Comparison of ENCODE assay signal across 11 mouse cellular contexts in the genomic region with DNA sequence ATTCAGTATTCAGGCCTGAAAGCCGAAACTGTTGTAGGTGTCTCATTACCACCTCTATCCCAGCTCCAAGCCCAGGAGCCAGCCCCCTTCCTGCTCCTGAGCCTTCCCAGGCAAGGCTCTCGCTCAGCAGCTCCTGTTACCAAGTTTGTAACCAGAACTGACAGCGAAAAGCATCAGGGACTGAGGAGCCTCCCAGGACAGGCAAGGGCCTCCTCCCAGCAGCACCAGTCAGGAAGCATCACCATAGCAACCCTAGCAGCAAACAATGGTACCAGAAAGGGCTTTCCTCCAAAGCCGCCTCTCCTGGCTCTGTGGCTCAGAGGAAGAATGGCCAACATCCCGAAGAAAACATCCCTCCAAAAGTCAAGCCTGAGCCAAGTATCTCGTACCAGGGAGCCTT. TPM values are rescaled to one million over a fixed set of nuclear protein-coding genes. Genes with fewer than 3 reads are reported as not detected.
DNase-seq lines count a peak whose midpoint lies in the region; ATAC-seq lines count a peak whose summit lies in the region.
"Had no signal": no experiment of that assay in that cellular context is flagged by ENCODE, and none has a peak within 500 bp of the region (broad histone marks: within the 10 kb centered on the region; RNA-seq: fewer than 3 reads in every experiment).

A gene (plus strand): TSS at position 265 of the 400 bp plus-strand sequence.
A gene (plus strand): TSS at position 312 of the 400 bp plus-strand sequence.

- no peaks in the 10 kb centered on the region for H3K27me3 ChIP-seq in forebrain, embryonic 14.5 days (replicated peaks; ENCODE audit: control insufficient read depth, insufficient read depth, low read length)
- no peaks in the 10 kb centered on the region for H3K27me3 ChIP-seq in hindbrain, embryonic 11.5 days (ENCODE audit: control insufficient read depth, insufficient read depth, low read length)
- H3K27me3 ChIP-seq in liver, embryonic 12.5 days (replicated peaks): no peaks in the 10 kb centered on the region

- H3K27ac ChIP-seq in forebrain, embryonic 14.5 days (ENCODE audit: low read depth, low read length): no peak within 1 kb of the TSS
- H3K27ac ChIP-seq in hindbrain, embryonic 11.5 days (ENCODE audit: low read depth, low read length): 0 out of 2 replicates have a peak within 1 kb of the TSS, but pooled peaks have one; percentile 36
- no peak within 1 kb of the TSS for H3K27ac ChIP-seq in liver, embryonic 12.5 days

- peak; percentile 29 for DNase-seq in kidney, adult 9 months
- DNase-seq in kidney, adult 18-20 months: no peak
- peak; percentile 60 for DNase-seq in forebrain, embryonic 14.5 days (ENCODE audit: low spot score)
- peak; percentile 57 for DNase-seq in hindbrain, embryonic 11.5 days (ENCODE audit: low spot score)
- DNase-seq in lung, postnatal 25 days (ENCODE audit: low spot score): peak; percentile 56
- no peak for DNase-seq in cerebellum, postnatal 14 days

- no peak within 1 kb of the TSS for H3K4me2 ChIP-seq in forebrain, embryonic 14.5 days (ENCODE audit: low read length)
- H3K4me2 ChIP-seq in hindbrain, embryonic 11.5 days (replicated peaks; ENCODE audit: low read depth, low read length): no peak within 1 kb of the TSS
- H3K4me2 ChIP-seq in liver, embryonic 12.5 days: no peak within 1 kb of the TSS

- H3K9me3 ChIP-seq in forebrain, embryonic 14.5 days (replicated peaks; ENCODE audit: control insufficient read depth, low read length): no peaks in the 10 kb centered on the region
- no peaks in the 10 kb centered on the region for H3K9me3 ChIP-seq in hindbrain, embryonic 11.5 days (ENCODE audit: control insufficient read depth, low read length)
- H3K9me3 ChIP-seq in liver, embryonic 12.5 days (replicated peaks): no peaks in the 10 kb centered on the region

- WGBS in forebrain, embryonic 14.5 days: 3% methylated on average over 6 of the region's 6 CpGs
- WGBS in hindbrain, embryonic 11.5 days: 11% methylated on average over 5 of the region's 6 CpGs
- WGBS in liver, embryonic 12.5 days (ENCODE audit: insufficient replicate concordance): 71% methylated on average over 6 of the region's 6 CpGs

- peak; percentile 70; the same call in 1 of the 2 replicates for ATAC-seq in forebrain, embryonic 14.5 days
- peak; percentile 79 for ATAC-seq in hindbrain, embryonic 11.5 days (ENCODE audit: low FRiP score)
- ATAC-seq in monocyte, adult 5-6 weeks (replicated peaks; ENCODE audit: insufficient number of reproducible peaks, low FRiP score, low TSS enrichment, poor library complexity, severe bottlenecking): no peak
- no peak for ATAC-seq in liver, embryonic 12.5 days

- peaks cover 47% of the 10 kb centered on the region for H3K36me3 ChIP-seq in forebrain, embryonic 14.5 days (ENCODE audit: control insufficient read depth, insufficient read depth, low read length)
- peaks cover 8% of the 10 kb centered on the region for H3K36me3 ChIP-seq in hindbrain, embryonic 11.5 days (ENCODE audit: control insufficient read depth, insufficient read depth, low read length)
- H3K36me3 ChIP-seq in liver, embryonic 12.5 days: peaks cover 60% of the 10 kb centered on the region

- H3K4me3 ChIP-seq in forebrain, embryonic 14.5 days (ENCODE audit: low read depth, low read length): no peak within 1 kb of the TSS
- no peak within 1 kb of the TSS for H3K4me3 ChIP-seq in hindbrain, embryonic 11.5 days (ENCODE audit: low read depth, low read length)
- no peak within 1 kb of the TSS for H3K4me3 ChIP-seq in liver, embryonic 12.5 days

- no peaks in the 10 kb centered on the region for H3K4me1 ChIP-seq in forebrain, embryonic 14.5 days (ENCODE audit: control insufficient read depth, insufficient read depth, low read length)
- peaks cover 8% of the 10 kb centered on the region; the same call in 1 of the 2 replicates for H3K4me1 ChIP-seq in hindbrain, embryonic 11.5 days (replicated peaks; ENCODE audit: control insufficient read depth, insufficient read depth, low read length)
- H3K4me1 ChIP-seq in liver, embryonic 12.5 days: no peaks in the 10 kb centered on the region

- 0 out of 2 replicates have a peak within 1 kb of the TSS, but pooled peaks have one; percentile 7 for H3K9ac ChIP-seq in forebrain, embryonic 14.5 days (ENCODE audit: low read length)
- H3K9ac ChIP-seq in hindbrain, embryonic 11.5 days (ENCODE audit: low read depth, low read length): no peak within 1 kb of the TSS
- no peak within 1 kb of the TSS for H3K9ac ChIP-seq in liver, embryonic 12.5 days

RNA-seq across cellular contexts. Expression of the first gene that starts in this region (rescaled TPM):
- 0.32 and 0.61 TPM in 2 replicates for polyA plus RNA-seq in forebrain, embryonic 14.5 days (2014; fragmentation: Nextera tagmentation; extraction: Ambion mirVana)
- polyA plus RNA-seq in hindbrain, embryonic 11.5 days (2014; fragmentation: Nextera tagmentation; extraction: Ambion mirVana): 0.40 and 0.42 TPM in 2 replicates
- total RNA-seq in monocyte, adult 5-6 weeks (2017): not detected in 3 replicates
- polyA plus RNA-seq in liver, embryonic 12.5 days (2016; fragmentation: Nextera tagmentation; extraction: Ambion mirVana): not detected in 2 replicates

RNA-seq across cellular contexts. Expression of the second gene that starts in this region (rescaled TPM):
- polyA plus RNA-seq in forebrain, embryonic 14.5 days (2014; fragmentation: Nextera tagmentation; extraction: Ambion mirVana): not detected in 2 replicates
- polyA plus RNA-seq in hindbrain, embryonic 11.5 days (2014; fragmentation: Nextera tagmentation; extraction: Ambion mirVana): not detected in 2 replicates
- total RNA-seq in monocyte, adult 5-6 weeks (2017): not detected in 3 replicates
- polyA plus RNA-seq in liver, embryonic 12.5 days (2016; fragmentation: Nextera tagmentation; extraction: Ambion mirVana): not detected in 2 replicates
- polyA plus RNA-seq: C2C12; limb, embryonic 11.5 days; stomach, embryonic 14.5 days had no signal

Comparison
In these comparisons a context has a peak if more than half of its experiments do, and no peak if none do; other contexts are left out.
1. DNase-seq: peak in kidney, adult 9 months (single experiment) and lung, postnatal 25 days (single experiment); none in kidney, adult 18-20 months (single experiment) and cerebellum, postnatal 14 days (0 of 2).
2. Peak in DNase-seq, ATAC-seq and H3K9ac ChIP-seq in forebrain, embryonic 14.5 days; RNA of the genes that start here not detected or under 1 TPM.
3. Peak in DNase-seq, ATAC-seq and H3K27ac ChIP-seq in hindbrain, embryonic 11.5 days; RNA of the genes that start here not detected or under 1 TPM.